Mouse (Mus musculus): ENCODE data around the gene Tmprss2. TPM values are rescaled to one million over a fixed set of nuclear protein-coding genes. Genes with fewer than 3 reads are reported as not detected.
A peak's percentile ranks its signal among the peaks of the same experiment; 100 is the strongest.
"Not testable (repeated sequence)": the region's sequence is repeated elsewhere in the genome, so short reads cannot be mapped to it uniquely, and the experiment has no call there.

Tmprss2 gene
- polyA plus RNA-seq, 1 experiment from 2014 or later, result not detected

DNA sequence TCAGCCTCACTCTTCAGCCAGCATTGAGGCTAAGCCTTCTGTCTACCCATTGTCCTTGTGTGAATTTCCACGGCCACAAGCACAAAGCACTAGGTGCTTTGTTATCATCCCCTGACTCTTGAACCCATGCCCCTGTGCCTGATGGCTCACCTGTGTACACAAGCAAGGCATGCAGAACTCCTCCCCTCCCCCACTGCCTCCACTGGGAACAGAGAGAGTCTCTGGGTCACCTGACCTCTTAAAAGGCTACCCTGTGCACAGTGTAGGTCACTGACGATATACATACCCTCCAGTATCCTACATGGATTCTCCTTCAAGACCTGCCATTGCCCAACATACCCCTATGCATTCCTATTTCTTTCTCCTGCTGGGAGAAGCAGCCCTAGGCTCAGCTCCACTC is 4.2 kb downstream of the Tmprss2 start:
- Histone ChIP-seq H3K79me2 (ENCODE audit: inconsistent target) (no peaks in the 10 kb centered on the region), H3K27ac (no peak overlapping the region), H3K36me3 (ENCODE audit: inconsistent target) (no peaks in the 10 kb centered on the region), H3K4me3 (ENCODE audit: inconsistent target) (no peak overlapping the region)
- 88% methylated on average over 2 of the region's 2 CpGs for WGBS (ENCODE audit: missing documents)

DNA sequence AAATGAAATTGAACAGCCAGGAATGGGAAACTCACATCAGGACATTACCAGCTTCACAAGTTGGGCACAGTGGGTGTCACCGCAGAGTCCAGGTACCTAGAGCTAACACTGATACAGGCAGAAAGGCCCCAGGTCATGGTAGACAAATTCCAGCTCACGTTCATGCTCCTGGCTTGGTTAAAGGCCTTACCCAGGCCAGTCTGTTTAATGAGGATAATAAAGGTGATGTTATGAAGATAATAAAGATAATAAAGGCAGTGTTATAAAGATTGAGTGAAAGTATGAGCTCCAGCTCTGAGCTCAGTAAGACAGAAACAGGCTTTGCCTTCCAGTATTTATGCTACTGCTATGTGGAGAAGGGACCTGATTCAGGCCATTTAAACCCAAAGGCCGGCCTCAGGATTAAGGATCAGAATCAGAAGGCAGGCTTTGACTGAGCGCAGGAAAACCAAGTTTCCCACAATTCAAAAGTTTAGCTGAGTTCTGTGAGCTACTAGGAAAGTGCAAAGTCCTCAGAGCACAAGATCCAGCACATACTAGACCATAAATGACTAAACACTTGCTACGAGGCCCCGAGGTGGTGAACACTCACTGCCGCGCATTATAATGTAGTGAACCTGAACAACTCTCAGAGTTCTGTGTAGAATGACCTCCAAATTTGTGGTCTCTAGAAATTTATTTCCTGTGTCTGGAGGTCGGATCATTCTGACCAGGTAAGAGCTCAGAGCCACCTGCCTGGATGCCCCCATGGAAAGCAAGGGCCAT is 4.9 kb downstream of the Tmprss2 start:
- WGBS (ENCODE audit: missing documents), result 90% methylated on average over 9 of the region's 9 CpGs
- no peak overlapping the region for H3K27ac ChIP-seq
- H3K36me3 ChIP-seq (ENCODE audit: inconsistent target), result no peaks in the 10 kb centered on the region
- no peak overlapping the region for H3K4me3 ChIP-seq (ENCODE audit: inconsistent target)
- no peaks in the 10 kb centered on the region for H3K79me2 ChIP-seq (ENCODE audit: inconsistent target)

- Histone ChIP-seq H3K79me2 (ENCODE audit: inconsistent target) (no peaks in the 10 kb centered on the region), H3K27ac (no peak overlapping the region), H3K36me3 (ENCODE audit: inconsistent target) (no peaks in the 10 kb centered on the region), H3K4me3 (ENCODE audit: inconsistent target) (no peak overlapping the region)
- 11% methylated on average over 1 of the region's 1 CpGs for WGBS (ENCODE audit: missing documents)
Observed at GRCm38 (mm10) chr16:97602256-97602655, 8.7 kb downstream of the Tmprss2 start.

DNA sequence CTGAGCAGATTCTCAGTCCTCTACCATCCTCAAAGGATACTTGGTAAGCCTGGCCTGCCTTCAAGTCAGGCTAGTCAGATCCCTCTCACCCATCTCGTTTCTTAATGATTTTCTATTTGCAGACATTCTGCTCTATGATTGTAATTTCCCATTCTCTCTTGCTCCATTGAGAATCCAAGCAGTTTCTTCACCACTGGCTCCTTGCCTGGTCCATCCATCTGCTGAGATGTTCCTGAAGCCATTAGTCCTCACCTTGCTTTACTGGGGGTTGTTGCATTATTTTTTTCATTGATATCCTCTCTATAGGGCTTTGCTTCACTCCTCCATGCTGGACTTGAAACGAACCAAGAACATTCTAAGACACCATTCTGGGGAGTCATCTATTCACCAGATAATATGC is 10.4 kb downstream of the Tmprss2 start:
- Histone ChIP-seq H3K4me3 (ENCODE audit: inconsistent target) (no peak overlapping the region), H3K79me2 (ENCODE audit: inconsistent target) (no peaks in the 10 kb centered on the region), H3K27ac (no peak overlapping the region), H3K36me3 (ENCODE audit: inconsistent target) (no peaks in the 10 kb centered on the region)
- WGBS (ENCODE audit: missing documents), result 88% methylated on average over 2 of the region's 2 CpGs

- H3K36me3 ChIP-seq (ENCODE audit: inconsistent target), result no peaks in the 10 kb centered on the region
- H3K79me2 ChIP-seq (ENCODE audit: inconsistent target), result no peaks in the 10 kb centered on the region
- WGBS (ENCODE audit: missing documents), result 100% methylated on average over 2 of the region's 2 CpGs
- no peak overlapping the region for H3K4me3 ChIP-seq (ENCODE audit: inconsistent target)
- H3K27ac ChIP-seq, result no peak overlapping the region
Observed at GRCm38 (mm10) chr16:97598046-97598445, 12.9 kb downstream of the Tmprss2 start.

DNA sequence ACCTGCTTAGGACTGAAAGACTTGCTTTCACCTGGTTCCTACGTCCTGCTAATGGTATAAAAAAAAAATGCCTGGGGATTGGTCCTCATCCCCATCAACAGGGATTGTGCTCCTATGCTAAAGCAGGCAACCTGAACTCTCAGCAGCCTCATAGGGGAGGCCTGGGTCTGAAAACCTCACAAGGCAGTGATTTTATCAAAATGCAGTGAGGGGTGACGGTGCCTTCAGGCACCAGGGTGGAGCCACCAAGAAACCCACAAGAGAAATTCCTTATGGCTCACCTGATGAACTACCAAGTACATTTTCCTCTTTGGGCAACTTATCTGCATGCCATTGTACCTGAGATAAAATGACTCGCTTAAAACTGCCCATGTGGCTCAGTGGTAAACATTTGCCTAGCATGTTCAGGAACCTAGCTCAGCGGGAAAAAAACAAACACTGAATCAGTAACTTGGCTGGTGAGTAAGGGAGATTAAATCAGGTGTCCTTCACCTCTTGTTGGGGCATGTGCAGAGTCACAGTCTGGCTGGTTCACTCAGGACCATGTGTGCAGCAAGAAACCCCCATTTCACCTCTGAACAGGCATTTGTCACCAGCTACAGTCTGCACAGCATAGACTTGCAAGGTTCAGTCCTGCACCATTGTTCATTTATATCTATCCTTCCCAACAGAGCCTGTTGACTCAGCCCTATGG is 17.0 kb downstream of the Tmprss2 start:
- WGBS (ENCODE audit: missing documents), result 80% methylated on average over 4 of the region's 4 CpGs
- H3K36me3 ChIP-seq (ENCODE audit: inconsistent target), result no peaks in the 10 kb centered on the region
- no peak overlapping the region for H3K4me3 ChIP-seq (ENCODE audit: inconsistent target)
- no peak overlapping the region for H3K27ac ChIP-seq
- H3K79me2 ChIP-seq (ENCODE audit: inconsistent target), result no peaks in the 10 kb centered on the region

DNA sequence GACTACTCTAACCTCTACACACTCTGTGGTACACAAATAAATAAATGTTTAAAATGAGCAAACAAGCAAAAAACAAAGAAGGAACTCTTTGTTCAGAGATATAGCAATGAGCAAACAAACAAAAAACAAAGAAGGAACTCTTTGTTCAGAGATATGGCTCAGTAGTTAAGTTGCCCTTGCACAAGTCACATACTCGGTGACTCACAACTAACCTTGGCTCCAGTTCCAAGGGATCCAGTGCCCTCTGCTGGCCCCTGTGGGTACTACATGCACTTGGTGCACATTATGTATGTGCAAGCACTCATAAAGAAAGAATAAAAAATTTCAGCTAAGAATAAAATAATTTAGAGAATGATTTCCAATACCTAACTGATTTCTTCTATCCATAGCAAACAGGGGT is 17.9 kb downstream of the Tmprss2 start:
- WGBS (ENCODE audit: missing documents), result 20% methylated on average over 1 of the region's 1 CpGs
- H3K79me2 ChIP-seq (ENCODE audit: inconsistent target), result no peaks in the 10 kb centered on the region
- no peak overlapping the region for H3K27ac ChIP-seq
- no peaks in the 10 kb centered on the region for H3K36me3 ChIP-seq (ENCODE audit: inconsistent target)
- H3K4me3 ChIP-seq (ENCODE audit: inconsistent target), result no peak overlapping the region

DNA sequence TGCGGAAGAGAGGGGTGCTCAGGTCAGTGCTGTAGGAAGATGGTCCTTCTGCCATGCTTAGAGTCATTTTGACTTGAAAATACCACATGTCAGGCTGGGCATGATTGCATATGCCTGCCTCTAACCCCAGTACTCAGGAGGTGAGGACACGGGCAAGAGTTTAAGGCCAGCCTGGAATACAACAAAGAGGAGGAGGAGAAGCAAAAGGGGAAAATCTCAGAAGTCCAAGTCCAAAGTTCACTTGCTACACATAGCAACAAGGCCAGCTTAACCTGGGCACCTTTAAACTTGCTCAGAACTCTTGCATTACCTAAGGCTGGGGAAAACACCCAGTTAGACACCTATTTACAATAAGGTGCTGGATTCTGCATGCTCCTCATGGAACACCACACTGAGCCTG is 19.5 kb downstream of the Tmprss2 start:
- H3K27ac ChIP-seq, result no peak overlapping the region
- WGBS (ENCODE audit: missing documents), result 100% methylated on average over 2 of the region's 2 CpGs
- H3K4me3 ChIP-seq (ENCODE audit: inconsistent target), result no peak overlapping the region
- no peaks in the 10 kb centered on the region for H3K36me3 ChIP-seq (ENCODE audit: inconsistent target)
- H3K79me2 ChIP-seq (ENCODE audit: inconsistent target), result no peaks in the 10 kb centered on the region

DNA sequence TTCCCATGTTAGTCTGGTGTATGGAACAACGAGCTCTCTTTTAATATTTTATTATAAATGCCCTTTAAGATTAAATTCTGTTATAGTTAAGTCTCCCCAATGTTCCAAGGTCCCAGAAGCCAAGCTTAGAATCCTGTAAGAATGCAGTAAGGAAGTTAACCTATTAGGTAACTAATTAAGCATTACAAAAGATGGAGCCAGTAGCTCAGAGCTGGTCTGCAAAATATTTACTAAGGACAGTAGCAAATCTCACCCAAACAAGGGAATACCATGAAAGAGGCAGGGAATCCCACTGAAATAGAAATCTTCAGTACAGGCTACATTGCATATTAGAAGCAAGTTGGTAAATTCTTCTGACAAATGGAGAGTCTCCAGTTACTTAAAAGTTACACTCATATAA is 28.1 kb downstream of the Tmprss2 start:
- not testable (repeated sequence) for H3K36me3 ChIP-seq (ENCODE audit: inconsistent target); H3K27ac ChIP-seq; H3K79me2 ChIP-seq (ENCODE audit: inconsistent target); H3K4me3 ChIP-seq (ENCODE audit: inconsistent target)
- WGBS (ENCODE audit: missing documents), result 91% methylated on average over 1 of the region's 1 CpGs

DNA sequence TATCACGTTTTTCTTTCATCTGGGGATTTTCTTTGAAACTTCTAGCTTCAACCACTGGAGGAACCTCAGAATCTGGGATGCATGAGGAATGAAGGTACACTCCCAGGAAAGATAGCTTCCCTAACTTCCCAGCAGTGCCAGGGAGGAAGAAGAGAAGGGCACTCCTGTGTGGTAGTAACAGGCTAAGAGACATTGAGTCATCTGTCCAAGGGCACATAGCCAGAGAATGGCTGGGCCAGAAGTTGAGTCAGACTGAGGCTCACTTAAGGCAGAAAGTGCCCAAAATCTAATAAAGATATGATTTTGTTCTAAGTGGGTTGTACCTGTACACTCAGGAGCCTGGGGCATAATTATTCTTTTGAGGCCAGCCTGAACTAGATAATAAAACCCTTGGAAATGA is 41.6 kb downstream of the Tmprss2 start:
- no peak overlapping the region for H3K4me3 ChIP-seq (ENCODE audit: inconsistent target)
- 88% methylated on average over 1 of the region's 1 CpGs for WGBS (ENCODE audit: missing documents)
- no peaks in the 10 kb centered on the region; the same call in 1 of the 2 replicates for H3K36me3 ChIP-seq (ENCODE audit: inconsistent target)
- H3K79me2 ChIP-seq (ENCODE audit: inconsistent target), result no peaks in the 10 kb centered on the region
- no peak overlapping the region for H3K27ac ChIP-seq

GRCm38 (mm10) chr16:97568662-97569061 is 42.3 kb downstream of the Tmprss2 start:
- 69% methylated on average over 9 of the region's 9 CpGs for WGBS (ENCODE audit: missing documents)
- Histone ChIP-seq H3K27ac (no peak overlapping the region), H3K36me3 (ENCODE audit: inconsistent target) (peaks cover under 1% of the 10 kb centered on the region; the same call in 1 of the 2 replicates), H3K79me2 (ENCODE audit: inconsistent target) (no peaks in the 10 kb centered on the region), H3K4me3 (ENCODE audit: inconsistent target) (no peak overlapping the region)

DNA sequence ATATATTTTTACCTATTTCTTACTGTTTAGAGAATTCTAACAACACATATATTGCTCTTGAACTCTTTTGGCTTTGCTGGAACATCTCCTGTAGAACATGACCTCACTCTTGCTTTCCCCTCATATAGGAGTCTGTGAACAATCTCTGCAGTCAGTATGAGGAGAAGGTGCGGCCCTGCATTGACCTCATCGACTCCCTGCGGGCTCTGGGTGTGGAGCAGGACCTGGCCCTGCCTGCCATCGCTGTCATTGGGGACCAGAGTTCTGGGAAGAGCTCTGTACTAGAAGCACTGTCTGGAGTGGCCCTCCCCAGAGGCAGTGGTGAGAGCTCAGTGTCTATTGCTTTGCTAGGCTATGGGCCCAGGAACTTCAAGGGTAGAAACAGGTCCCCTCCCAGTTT is 66.7 kb downstream of the Tmprss2 start:
- Histone ChIP-seq H3K4me3 (ENCODE audit: inconsistent target) (no peak overlapping the region), H3K36me3 (ENCODE audit: inconsistent target) (peaks cover 94% of the 10 kb centered on the region), H3K27ac (no peak overlapping the region), H3K79me2 (ENCODE audit: inconsistent target) (peaks cover 66% of the 10 kb centered on the region)
- 91% methylated on average over 4 of the region's 4 CpGs for WGBS (ENCODE audit: missing documents)

GRCm38 (mm10) chr16:97536859-97537258 is 74.1 kb downstream of the Tmprss2 start:
- 38% methylated on average over 1 of the region's 1 CpGs for WGBS (ENCODE audit: missing documents)
- peaks cover 60% of the 10 kb centered on the region for H3K79me2 ChIP-seq (ENCODE audit: inconsistent target)
- peak overlapping the region; percentile 96 for H3K27ac ChIP-seq
- peak overlapping the region; percentile 67 for H3K4me3 ChIP-seq (ENCODE audit: inconsistent target)
- H3K36me3 ChIP-seq (ENCODE audit: inconsistent target), result peaks cover 37% of the 10 kb centered on the region

DNA sequence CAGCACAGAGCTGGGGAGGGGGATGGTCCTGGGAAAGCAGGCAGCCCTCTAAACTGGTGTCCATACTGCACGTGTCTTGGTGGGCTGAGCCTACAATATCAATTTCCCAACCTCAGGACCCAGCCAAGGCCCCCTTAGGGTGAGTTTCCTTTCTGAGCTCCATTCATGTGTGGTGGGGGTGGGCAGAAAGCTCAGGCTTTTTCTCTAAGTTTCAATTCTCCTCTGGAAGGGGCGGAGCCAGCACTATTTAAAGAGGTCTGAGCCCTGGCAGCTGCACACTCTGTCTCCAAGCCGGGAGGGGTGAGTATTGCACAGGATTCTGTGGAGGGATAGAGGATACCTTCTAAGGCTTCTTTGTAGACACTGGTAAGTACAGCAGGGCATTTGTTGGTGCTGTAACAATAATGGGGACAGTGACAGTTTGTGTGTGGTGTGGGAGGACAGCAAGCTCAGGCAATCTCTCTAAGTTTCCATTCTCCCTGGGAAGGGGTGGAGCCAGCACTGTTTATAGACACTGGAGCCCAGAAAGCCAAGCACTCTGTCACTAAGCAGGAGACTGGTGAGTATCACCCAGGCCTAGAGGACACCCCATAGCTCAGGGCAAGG is 75.1 kb downstream of the Tmprss2 start:
- peak overlapping the region; percentile 67 for H3K4me3 ChIP-seq (ENCODE audit: inconsistent target)
- peaks cover 51% of the 10 kb centered on the region for H3K79me2 ChIP-seq (ENCODE audit: inconsistent target)
- H3K27ac ChIP-seq, result peak overlapping the region; percentile 96
- H3K36me3 ChIP-seq (ENCODE audit: inconsistent target), result peaks cover 28% of the 10 kb centered on the region; the same call in 1 of the 2 replicates
- WGBS (ENCODE audit: missing documents), result 0% methylated on average over 3 of the region's 3 CpGs

- WGBS (ENCODE audit: missing documents), result 22% methylated on average over 5 of the region's 5 CpGs
Observed at GRCm38 (mm10) chr16:97534876-97535461, 76.0 kb downstream of the Tmprss2 start.

More at GRCm38 (mm10) chr16:97534876-97535461, 76.0 kb downstream of the Tmprss2 start:
- peaks cover 19% of the 10 kb centered on the region; the same call in 1 of the 2 replicates for H3K36me3 ChIP-seq (ENCODE audit: inconsistent target)
- H3K4me3 ChIP-seq (ENCODE audit: inconsistent target), result peak overlapping the region; percentile 67
- H3K27ac ChIP-seq, result peak overlapping the region; percentile 96
- peaks cover 42% of the 10 kb centered on the region for H3K79me2 ChIP-seq (ENCODE audit: inconsistent target)

All from macrophage (primary cell).